In the genomic region with DNA sequence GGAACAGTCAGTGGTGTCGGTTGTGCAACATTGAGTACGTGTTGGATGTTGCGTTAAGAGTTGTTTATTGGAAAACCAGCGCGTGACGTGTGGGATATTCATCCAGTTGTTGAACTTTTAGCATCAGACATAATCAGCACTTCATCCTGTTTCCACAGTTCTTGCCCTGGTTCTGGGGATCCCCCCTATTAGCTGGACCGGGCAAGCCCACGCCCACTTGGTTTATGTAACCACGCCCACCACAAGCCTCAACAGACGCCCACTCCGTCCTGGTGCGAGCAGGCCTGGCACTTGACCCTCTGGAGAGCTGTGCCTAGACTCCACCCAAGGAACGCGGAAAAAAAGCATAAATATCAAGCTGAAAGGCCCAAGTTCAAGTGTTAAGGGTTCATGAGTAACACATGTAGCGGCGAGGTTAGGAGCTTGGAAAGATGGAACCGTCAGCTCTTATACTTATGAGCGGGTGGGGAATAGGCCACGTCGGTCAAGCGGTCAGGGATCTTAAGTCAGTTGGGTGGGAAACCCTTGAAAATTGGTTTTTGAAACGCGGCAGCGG, we compare ENCODE assay signal across 8 mouse cellular contexts. TPM values are rescaled to one million over a fixed set of nuclear protein-coding genes. Genes with fewer than 3 reads are reported as not detected.
DNase-seq lines count a peak whose midpoint lies in the region; ATAC-seq lines count a peak whose summit lies in the region.

No protein-coding gene starts in this region.

- H3K9me3 ChIP-seq in embryonic facial prominence, embryonic 11.5 days (replicated peaks; ENCODE audit: control insufficient read depth, low read length) = no peaks in the 10 kb centered on the region
- H3K9me3 ChIP-seq in heart, embryonic 11.5 days (replicated peaks; ENCODE audit: control insufficient read depth, low read length) = no peaks in the 10 kb centered on the region
- H3K9me3 ChIP-seq in kidney, embryonic 15.5 days (replicated peaks) = no peaks in the 10 kb centered on the region

- peaks cover 6% of the 10 kb centered on the region; the same call in 1 of the 2 replicates for H3K36me3 ChIP-seq in embryonic facial prominence, embryonic 11.5 days (replicated peaks; ENCODE audit: control insufficient read depth, insufficient read depth, low read depth, low read length)
- peaks cover 18% of the 10 kb centered on the region for H3K36me3 ChIP-seq in heart, embryonic 11.5 days (ENCODE audit: control insufficient read depth, insufficient read depth, low read length)
- peaks cover 42% of the 10 kb centered on the region for H3K36me3 ChIP-seq in kidney, embryonic 15.5 days

- peak overlapping the region; percentile 58 for H3K4me3 ChIP-seq in embryonic facial prominence, embryonic 11.5 days (ENCODE audit: low read depth, low read length)
- peak overlapping the region; percentile 88 for H3K4me3 ChIP-seq in heart, embryonic 11.5 days (ENCODE audit: low read depth, low read length)
- H3K4me3 ChIP-seq in kidney, embryonic 15.5 days (replicated peaks) = peak overlapping the region; percentile 65

- 15% methylated on average over 24 of the region's 24 CpGs for WGBS in embryonic facial prominence, embryonic 11.5 days
- 14% methylated on average over 24 of the region's 24 CpGs for WGBS in heart, embryonic 11.5 days (ENCODE audit: insufficient replicate concordance)
- 15% methylated on average over 24 of the region's 24 CpGs for WGBS in kidney, embryonic 15.5 days

- H3K9ac ChIP-seq in embryonic facial prominence, embryonic 11.5 days (replicated peaks; ENCODE audit: low read length) = peak overlapping the region; percentile 30
- peak overlapping the region; percentile 70 for H3K9ac ChIP-seq in heart, embryonic 11.5 days (ENCODE audit: low read depth, low read length)
- H3K9ac ChIP-seq in kidney, embryonic 15.5 days = peak overlapping the region; percentile 49

- ATAC-seq in embryonic facial prominence, embryonic 11.5 days (replicated peaks; ENCODE audit: insufficient number of reproducible peaks, low FRiP score, low TSS enrichment, low read depth) = peak; percentile 15
- 0 out of 2 replicates have a peak, but pooled peaks have one; percentile 22 for ATAC-seq in heart, embryonic 11.5 days (replicated peaks; ENCODE audit: insufficient number of reproducible peaks, low FRiP score, low TSS enrichment)
- peak; percentile 19; the same call in 1 of the 2 replicates for ATAC-seq in kidney, embryonic 15.5 days (replicated peaks; ENCODE audit: low FRiP score)

- H3K4me2 ChIP-seq in embryonic facial prominence, embryonic 11.5 days (ENCODE audit: low read depth, low read length) = peak overlapping the region; percentile 59
- H3K4me2 ChIP-seq in heart, embryonic 11.5 days = peak overlapping the region; percentile 98
- H3K4me2 ChIP-seq in kidney, embryonic 15.5 days = peak overlapping the region; percentile 84

- H3K27ac ChIP-seq in embryonic facial prominence, embryonic 11.5 days (replicated peaks; ENCODE audit: low read depth, low read length) = peak overlapping the region; percentile 65; the same call in 1 of the 2 replicates
- H3K27ac ChIP-seq in heart, embryonic 11.5 days (ENCODE audit: low read depth, low read length) = peak overlapping the region; percentile 95
- peak overlapping the region; percentile 99 for H3K27ac ChIP-seq in kidney, embryonic 15.5 days

- H3K4me1 ChIP-seq in embryonic facial prominence, embryonic 11.5 days (ENCODE audit: control insufficient read depth, insufficient read depth, low read length) = peaks cover 10% of the 10 kb centered on the region
- H3K4me1 ChIP-seq in heart, embryonic 11.5 days (ENCODE audit: control insufficient read depth, insufficient read depth, low read length) = peaks cover 28% of the 10 kb centered on the region
- H3K4me1 ChIP-seq in kidney, embryonic 15.5 days = peaks cover 29% of the 10 kb centered on the region

- no peaks in the 10 kb centered on the region for H3K27me3 ChIP-seq in embryonic facial prominence, embryonic 11.5 days (ENCODE audit: control insufficient read depth, insufficient read depth, low read length)
- no peaks in the 10 kb centered on the region for H3K27me3 ChIP-seq in heart, embryonic 11.5 days (ENCODE audit: control insufficient read depth, insufficient read depth, low read length)
- H3K27me3 ChIP-seq in kidney, embryonic 15.5 days = no peaks in the 10 kb centered on the region

- peak; percentile 83 for DNase-seq in 416B (ENCODE audit: low read depth)
- peak; percentile 85 to 93 for DNase-seq in adrenal gland, adult (ENCODE audit: inconsistent age in 2 of 2, low spot score in 1 of 2)
- peak; percentile 47 for DNase-seq in embryonic facial prominence, embryonic 11.5 days (ENCODE audit: low spot score)
- DNase-seq in lung, postnatal 10 days = peak; percentile 90
- DNase-seq in ovary, postnatal 14 days (ENCODE audit: low spot score) = peak; percentile 52
- no peak for DNase-seq in left cerebral cortex, adult 9 months (ENCODE audit: low spot score in 2 of 2)

RNA-seq across cellular contexts. Expression of a gene that starts 1.2 kb away (rescaled TPM):
- 15.3 and 16.1 TPM in 2 replicates for polyA plus RNA-seq in embryonic facial prominence, embryonic 11.5 days (2014; fragmentation: Nextera tagmentation; extraction: Ambion mirVana)
- 14.1 and 14.7 TPM in 2 replicates for polyA plus RNA-seq in heart, embryonic 11.5 days (2014; fragmentation: Nextera tagmentation; extraction: Ambion mirVana)
- polyA plus RNA-seq in kidney, embryonic 15.5 days (2015; fragmentation: Nextera tagmentation; extraction: Ambion mirVana) = 20.3 and 23.8 TPM in 2 replicates

RNA-seq across cellular contexts. Expression of a gene that starts 10.3 kb away (rescaled TPM):
- 47.4 and 49.9 TPM in 2 replicates for polyA plus RNA-seq in embryonic facial prominence, embryonic 11.5 days (2014; fragmentation: Nextera tagmentation; extraction: Ambion mirVana)
- 67.3 and 68.1 TPM in 2 replicates for polyA plus RNA-seq in heart, embryonic 11.5 days (2014; fragmentation: Nextera tagmentation; extraction: Ambion mirVana)
- 58.5 and 64.5 TPM in 2 replicates for polyA plus RNA-seq in kidney, embryonic 15.5 days (2015; fragmentation: Nextera tagmentation; extraction: Ambion mirVana)

RNA-seq across cellular contexts. Expression of a gene that starts 10.6 kb away (rescaled TPM):
- polyA plus RNA-seq in embryonic facial prominence, embryonic 11.5 days (2014; fragmentation: Nextera tagmentation; extraction: Ambion mirVana) = 175 and 196 TPM in 2 replicates
- polyA plus RNA-seq in heart, embryonic 11.5 days (2014; fragmentation: Nextera tagmentation; extraction: Ambion mirVana) = 202 and 212 TPM in 2 replicates
- polyA plus RNA-seq in kidney, embryonic 15.5 days (2015; fragmentation: Nextera tagmentation; extraction: Ambion mirVana) = 295 and 322 TPM in 2 replicates

RNA-seq across cellular contexts. Expression of a gene that starts 27.5 kb away (rescaled TPM):
- polyA plus RNA-seq in embryonic facial prominence, embryonic 11.5 days (2014; fragmentation: Nextera tagmentation; extraction: Ambion mirVana) = 783 and 884 TPM in 2 replicates
- polyA plus RNA-seq in heart, embryonic 11.5 days (2014; fragmentation: Nextera tagmentation; extraction: Ambion mirVana) = 798 and 827 TPM in 2 replicates
- 954 and 1,022 TPM in 2 replicates for polyA plus RNA-seq in kidney, embryonic 15.5 days (2015; fragmentation: Nextera tagmentation; extraction: Ambion mirVana)

RNA-seq across cellular contexts. Expression of a gene that starts 31.6 kb away (rescaled TPM):
- 126 and 140 TPM in 2 replicates for polyA plus RNA-seq in embryonic facial prominence, embryonic 11.5 days (2014; fragmentation: Nextera tagmentation; extraction: Ambion mirVana)
- polyA plus RNA-seq in heart, embryonic 11.5 days (2014; fragmentation: Nextera tagmentation; extraction: Ambion mirVana) = 109 and 124 TPM in 2 replicates
- polyA plus RNA-seq in kidney, embryonic 15.5 days (2015; fragmentation: Nextera tagmentation; extraction: Ambion mirVana) = 128 and 133 TPM in 2 replicates

Comparison
In these comparisons a context has a peak if more than half of its experiments do, and no peak if none do; other contexts are left out.
1. DNase-seq: peak in 416B (single experiment), adrenal gland, adult (2 of 2), embryonic facial prominence, embryonic 11.5 days (single experiment), lung, postnatal 10 days (single experiment) and ovary, postnatal 14 days (single experiment); none in left cerebral cortex, adult 9 months (0 of 2).
2. Peak in every context shown above with its lines, with median percentiles within 50 percentile points of each other: ATAC-seq, H3K27ac ChIP-seq, H3K4me2 ChIP-seq, H3K4me3 ChIP-seq and H3K9ac ChIP-seq.